Mouse (Mus musculus) layer of hippocampus, adult 18-20 months (tissue): Measurements from ENCODE around the gene 9530077C05Rik. TPM values are rescaled to one million over a fixed set of nuclear protein-coding genes. Genes with fewer than 3 reads are reported as not detected.
A peak's percentile ranks its signal among the peaks of the same experiment; 100 is the strongest.
"Not testable (repeated sequence)": the region's sequence is repeated elsewhere in the genome, so short reads cannot be mapped to it uniquely, and the experiment has no call there.

Experiments used
- DNase-seq, 2 experiments: peaks; one replicate each; pipeline ENCODE4 v3.0.0; 2022; ENCODE audit warnings: low spot score in 2 of 2
- long read RNA-seq: library from polyadenylated mRNA; stranded (forward); transcript quantifications from one replicate; pipeline ENCODE4 v2.0.0, GENCODE M21; 2021
- total RNA-seq, 2 experiments: library from RNA; stranded (reverse); gene quantifications; 2 replicates each; pipeline ENCODE4 v1.2.3; 2021

9530077C05Rik gene
- total RNA-seq, result 1 to 10 TPM; 7.6 to 8.1 TPM
- long read RNA-seq, transcript 9530077C05Rik-201 (7 exons, 2,223 nt), result major isoform, 7 of 15 reads
- long read RNA-seq, partial matches to known transcripts, result 4 of 15 reads
- long read RNA-seq, other reads (novel, unspliced or antisense), result 4 of 15 reads

- peak; percentile 97 to 99 for DNase-seq
Observed at GRCm38 (mm10) chr9:22411002-22411857, at the start of gene 9530077C05Rik. 9530077C05Rik (plus strand) TSS chr9:22411513.

GRCm38 (mm10) chr9:22366221-22366620 lies 45.1 kb upstream of the 9530077C05Rik start:
- no peak for DNase-seq

GRCm38 (mm10) chr9:22366621-22367020 lies 44.7 kb upstream of the 9530077C05Rik start:
- no peak for DNase-seq

DNA sequence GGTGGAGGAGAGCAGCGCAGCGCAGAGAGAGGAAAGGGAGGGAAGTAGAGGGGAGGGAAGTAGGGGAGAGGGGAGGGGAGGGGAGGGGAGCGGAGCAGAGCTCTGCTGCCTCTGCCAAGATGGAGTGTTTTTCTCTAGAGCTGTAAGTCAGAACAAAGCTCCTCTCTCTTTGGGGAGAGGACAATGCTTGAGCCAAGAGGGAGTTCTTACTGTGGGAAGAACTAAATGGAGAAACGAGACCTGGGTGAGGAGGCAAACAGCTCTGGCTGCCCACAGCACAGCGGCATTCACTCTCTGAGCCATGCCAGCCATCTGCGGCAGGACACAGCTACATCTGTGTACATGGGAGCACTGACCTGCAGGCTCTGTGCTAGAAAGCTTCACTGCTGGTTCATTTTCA lies 43.3 kb upstream of the 9530077C05Rik start:
- DNase-seq, result peak in 1 of 2 experiments; percentile 13

GRCm38 (mm10) chr9:22372760-22373159 lies 38.6 kb upstream of the 9530077C05Rik start:
- DNase-seq, result no peak

GRCm38 (mm10) chr9:22376086-22376485 lies 35.2 kb upstream of the 9530077C05Rik start:
- peak; percentile 20 to 78 for DNase-seq

DNA sequence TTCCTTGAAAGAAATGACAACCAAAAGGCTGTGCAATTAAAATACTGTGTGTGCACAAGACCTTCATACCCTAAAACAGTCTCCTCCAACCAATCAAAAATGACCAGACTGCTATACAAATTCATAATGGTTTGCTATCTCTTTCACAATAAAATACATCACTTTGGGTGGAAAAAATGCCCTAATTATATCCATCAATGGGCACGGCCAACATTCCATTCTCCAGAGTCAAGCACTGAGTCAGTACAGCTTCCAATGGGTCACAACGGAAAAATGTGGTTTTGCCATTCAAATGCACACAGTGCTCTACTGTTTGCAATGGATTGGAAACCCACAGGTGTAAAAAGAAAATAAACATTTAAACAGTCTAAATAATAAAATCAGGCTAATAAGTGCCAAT lies 25.4 kb upstream of the 9530077C05Rik start:
- DNase-seq, result no peak

- no peak for DNase-seq
Observed at GRCm38 (mm10) chr9:22387901-22388300, 23.4 kb upstream of the 9530077C05Rik start.

DNA sequence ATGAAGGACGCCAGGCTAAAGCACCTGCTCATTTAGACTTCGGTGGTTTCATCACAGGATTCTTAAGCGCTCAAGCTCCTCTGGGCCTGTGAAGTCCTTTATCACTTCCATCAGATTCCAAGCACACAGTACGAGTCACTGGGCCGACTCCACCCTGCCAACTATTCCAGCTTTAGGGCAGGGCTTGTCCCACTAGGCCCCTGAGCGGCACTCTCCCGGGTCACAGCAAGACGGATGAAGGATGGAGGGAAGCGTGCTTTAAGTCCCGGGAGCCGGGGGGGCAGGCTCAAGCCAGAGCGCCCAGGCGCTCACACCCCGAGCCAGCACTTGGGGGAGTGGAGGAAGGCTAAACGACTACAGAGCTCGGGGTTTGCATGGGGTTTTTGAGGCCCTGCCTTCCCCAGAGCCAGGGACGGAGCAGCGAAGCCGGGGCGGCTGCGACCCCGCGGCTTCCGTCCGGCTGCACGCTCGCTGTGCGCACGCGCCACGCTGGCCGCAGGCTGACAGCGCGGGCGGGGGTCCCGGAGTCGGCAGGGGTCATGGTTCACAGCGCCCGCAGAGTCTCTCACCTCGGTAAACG lies 22.8 kb upstream of the 9530077C05Rik start:
- no peak for DNase-seq

- peak; percentile 70 to 85 for DNase-seq
Observed at GRCm38 (mm10) chr9:22389021-22389476, 22.3 kb upstream of the 9530077C05Rik start, which contains the start of gene Anln. Anln (minus strand) TSS chr9:22389188.

DNA sequence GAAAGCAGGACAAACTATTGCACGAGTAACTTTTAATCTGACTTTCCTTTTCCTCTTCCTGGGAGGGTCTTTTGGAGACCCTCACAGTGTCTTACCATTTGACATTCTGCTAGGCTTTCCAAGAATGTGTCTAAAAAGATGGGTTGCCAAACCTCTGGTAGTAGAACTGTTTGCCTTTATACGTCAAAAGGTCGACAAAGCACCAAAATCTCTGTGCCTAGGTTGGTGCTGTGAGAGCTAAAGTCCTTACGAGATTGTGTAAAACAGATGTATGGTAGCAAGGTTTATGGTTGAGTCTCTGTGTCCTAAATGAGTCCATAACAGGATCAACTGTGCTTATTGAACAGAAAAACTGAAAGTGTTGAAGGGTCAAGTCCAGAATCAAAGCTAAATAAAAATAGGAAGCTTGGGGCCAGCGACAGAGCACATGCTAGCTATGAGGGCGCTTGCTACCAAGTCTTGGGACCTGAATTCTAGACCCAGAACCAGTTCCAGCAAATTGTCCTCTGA lies 21.5 kb upstream of the 9530077C05Rik start:
- no peak for DNase-seq

DNA sequence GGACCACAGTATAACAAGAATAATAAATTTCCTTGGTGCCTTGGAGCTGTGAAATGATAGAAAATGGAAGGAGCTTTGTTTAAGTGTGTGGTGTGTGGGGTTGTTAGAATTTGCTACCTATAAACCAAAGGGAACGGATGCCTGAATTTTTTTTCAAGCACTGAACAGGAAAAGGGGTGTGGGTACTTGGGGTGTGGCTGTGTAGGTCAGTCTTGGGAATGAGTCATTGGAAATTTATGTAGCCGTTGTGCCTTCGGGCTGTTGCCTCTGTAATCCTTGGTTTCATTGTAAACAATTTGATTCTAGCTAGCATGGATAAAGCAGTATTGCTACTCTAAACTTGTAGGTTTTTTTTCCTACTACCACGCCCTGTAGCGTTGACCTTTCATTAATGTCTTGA lies 20.9 kb upstream of the 9530077C05Rik start:
- no peak for DNase-seq

DNA sequence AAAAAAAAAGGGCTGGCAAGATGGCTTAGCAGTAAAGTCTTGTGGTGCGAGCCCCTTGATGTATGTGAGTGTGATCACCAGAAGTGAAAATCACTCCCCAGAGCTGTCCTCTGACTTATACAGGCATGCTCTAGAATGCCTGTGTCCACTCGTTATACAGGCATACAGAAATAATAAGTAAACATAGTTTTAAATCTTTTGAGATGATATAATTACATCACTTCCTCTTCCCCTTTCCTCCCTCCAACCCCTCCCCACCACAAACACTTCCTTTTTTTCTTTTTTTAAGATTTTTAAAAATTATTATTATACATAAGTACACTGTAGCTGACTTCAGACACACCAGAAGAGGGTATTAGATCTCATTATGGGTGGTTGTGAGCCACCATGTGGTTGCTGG lies 16.6 kb upstream of the 9530077C05Rik start:
- no peak for DNase-seq

DNA sequence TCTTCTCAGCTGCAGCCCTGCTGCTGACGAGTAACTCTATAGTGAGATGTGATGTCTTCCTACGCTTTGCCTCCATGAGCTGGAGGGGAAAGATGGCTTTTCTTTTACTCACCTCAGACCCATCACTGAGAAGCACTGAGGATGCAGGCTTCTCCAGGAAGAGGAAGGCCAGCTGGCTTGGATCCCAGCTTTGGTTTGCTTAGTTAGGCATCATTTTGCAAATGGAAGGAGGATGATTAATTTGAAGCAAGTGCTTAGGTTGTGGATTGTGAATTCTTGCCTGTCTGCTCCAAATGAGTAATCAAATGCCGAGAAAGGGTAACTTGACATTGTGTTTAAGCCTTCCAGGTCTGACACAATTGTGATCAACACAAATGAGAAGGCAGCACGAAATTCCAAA lies 12.3 kb upstream of the 9530077C05Rik start:
- DNase-seq, result no peak

DNA sequence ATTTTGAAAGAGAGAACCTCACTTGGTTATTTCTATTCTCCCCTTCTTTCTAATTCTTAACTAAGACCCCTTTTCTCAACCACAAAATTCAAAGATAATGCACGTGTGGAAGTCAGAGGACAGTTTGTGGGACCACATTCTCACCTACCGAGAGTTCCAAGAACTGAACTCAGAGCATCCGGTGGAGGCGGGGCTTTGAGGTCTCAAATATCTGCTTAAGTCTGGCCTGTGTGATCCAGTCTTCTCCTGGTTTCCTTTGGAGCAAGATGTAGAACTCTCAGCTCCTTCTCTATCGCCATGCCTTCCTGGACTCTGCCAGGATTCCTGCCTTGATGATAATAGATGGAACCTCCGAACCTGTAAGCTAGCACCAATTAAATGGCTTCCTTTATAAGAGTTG lies 9.3 kb upstream of the 9530077C05Rik start:
- no peak for DNase-seq

DNA sequence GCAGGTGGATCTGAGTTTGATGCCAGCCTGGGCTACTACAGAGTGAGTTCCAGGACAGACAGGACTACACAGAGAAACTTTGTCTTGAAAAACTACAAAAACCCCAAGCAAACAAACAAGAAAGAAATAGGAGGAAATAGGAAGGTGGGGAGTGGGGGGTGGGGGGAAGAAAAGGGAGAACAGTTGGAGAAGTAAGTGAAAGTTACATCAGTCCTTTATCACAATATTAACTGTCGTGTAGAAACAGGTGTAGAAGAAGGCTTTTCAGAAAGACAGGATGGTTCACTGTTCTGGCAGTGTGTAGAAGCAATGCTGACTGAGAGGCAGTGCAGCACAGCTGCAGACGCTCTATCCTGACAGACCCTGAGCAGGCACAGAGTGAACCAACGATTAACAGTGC lies 8.3 kb upstream of the 9530077C05Rik start:
- DNase-seq, result no peak

DNA sequence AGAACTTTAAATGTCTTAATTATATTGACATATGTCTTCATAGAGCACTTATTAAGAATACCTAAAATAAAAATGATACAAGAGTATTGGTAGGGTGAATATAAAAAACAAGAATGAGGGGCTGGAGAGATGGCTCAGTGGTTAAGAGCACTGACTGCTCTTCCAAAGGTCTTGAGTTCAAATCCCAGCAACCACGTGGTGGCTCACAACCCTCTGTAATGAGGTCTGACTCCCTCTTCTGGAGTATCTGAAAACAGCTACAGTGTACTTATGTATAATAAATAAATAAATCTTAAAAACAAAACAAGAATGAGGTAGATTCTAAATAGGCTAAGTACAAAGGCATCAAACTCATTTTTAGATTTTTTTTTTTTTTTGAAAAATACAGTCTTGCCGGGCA lies 7.8 kb upstream of the 9530077C05Rik start:
- DNase-seq, result not testable (repeated sequence)

DNA sequence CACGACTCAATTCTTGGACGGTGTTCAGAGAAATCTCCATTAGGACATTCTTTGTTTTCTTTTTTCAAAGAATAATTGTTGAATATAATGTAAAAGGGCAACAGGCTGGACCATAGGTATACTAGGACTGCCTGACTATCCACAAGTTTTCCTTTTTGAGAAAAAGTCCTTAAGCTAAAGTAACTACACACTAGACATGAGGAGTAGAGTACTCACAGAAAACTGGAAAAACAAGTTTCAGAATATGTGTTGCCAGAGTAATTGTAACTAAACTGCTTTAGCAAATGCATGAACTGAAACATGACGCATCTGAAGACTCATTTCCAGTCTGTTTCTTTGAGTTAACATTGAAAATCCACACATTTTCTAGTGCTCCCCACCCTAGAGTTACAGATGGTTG lies 5.9 kb upstream of the 9530077C05Rik start:
- no peak for DNase-seq

- not testable (repeated sequence) for DNase-seq
Observed at GRCm38 (mm10) chr9:22407633-22408032, 3.7 kb upstream of the 9530077C05Rik start.

DNA sequence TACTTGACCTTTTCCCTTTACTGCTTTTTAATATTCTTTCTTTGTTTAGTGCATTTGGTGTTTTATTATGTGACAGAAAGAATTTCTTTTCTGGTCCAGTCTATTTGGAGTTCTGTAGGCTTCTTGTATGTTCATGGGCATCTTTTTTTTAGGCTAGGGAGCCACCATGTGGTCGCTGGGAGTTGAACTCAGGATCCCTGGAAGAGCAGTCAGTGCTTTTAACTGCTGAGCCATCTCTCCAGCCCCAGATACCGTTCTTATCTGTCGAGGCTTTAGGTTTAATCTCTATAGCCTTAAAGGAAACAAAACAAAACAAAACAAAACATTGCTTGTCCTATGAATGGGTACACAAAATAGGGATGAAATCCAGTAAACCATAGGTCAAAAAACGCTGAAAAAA lies 3.0 kb upstream of the 9530077C05Rik start:
- DNase-seq, result peak in 1 of 2 experiments; percentile 59

DNA sequence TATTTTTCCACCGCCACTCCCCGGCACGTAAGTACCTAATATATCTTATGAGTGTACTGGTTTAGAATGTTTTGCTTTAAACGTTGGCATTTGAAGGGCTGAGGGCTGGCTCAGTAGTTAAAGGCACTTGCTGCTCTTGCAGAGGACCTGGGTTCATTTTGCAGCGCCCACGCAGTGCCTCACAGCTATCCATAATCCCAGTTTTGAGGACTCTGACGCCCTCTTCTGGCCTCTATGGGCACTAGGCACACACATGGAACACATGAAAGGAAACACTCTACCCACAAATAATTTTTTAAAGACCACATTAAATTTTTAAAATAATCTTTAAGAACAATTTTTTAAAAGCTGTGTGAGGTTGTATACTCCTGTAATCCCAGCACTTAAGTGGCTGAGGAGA lies 1.8 kb upstream of the 9530077C05Rik start:
- no peak for DNase-seq

DNA sequence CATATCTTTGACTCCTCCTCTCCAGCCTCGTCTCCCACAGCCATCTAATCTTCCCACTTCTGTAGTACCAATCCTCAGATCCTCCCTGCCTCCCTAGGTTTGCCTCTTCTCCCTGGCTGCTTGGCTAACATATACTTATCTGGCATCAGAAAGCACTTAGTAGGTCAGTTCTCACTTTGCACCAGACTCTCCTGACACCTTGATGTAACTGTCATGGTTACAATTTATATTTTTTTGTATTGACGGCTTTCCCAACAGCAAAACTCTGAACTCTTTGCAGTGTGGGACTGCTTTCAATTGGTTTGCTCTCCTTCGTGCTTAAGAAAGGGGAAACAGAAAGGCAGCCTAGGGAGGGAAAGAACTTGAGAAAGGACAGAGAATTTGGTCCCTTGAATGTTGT lies 4.9 kb downstream of the 9530077C05Rik start:
- no peak for DNase-seq
